Mouse (Mus musculus): ENCODE data around the gene 1110004F10Rik.

- TF ChIP-seq CTCF (IDR thresholded peaks at IDR 0.05; ENCODE audit: borderline replicate concordance, control insufficient read depth, extremely low read depth, insufficient read depth, low read length, poor library complexity) (no peak), POLR2A (IDR thresholded peaks at IDR 0.05; ENCODE audit: control insufficient read depth, extremely low read depth, insufficient read depth, low read length, poor library complexity) (no peak)
These were observed 686 bp upstream of the 1110004F10Rik start, which contains the start of gene Sox6 for GRCm38 (mm10) chr7:116038511-116038910.
